Comparison of ENCODE assay signal across 8 mouse cellular contexts in the genomic region with DNA sequence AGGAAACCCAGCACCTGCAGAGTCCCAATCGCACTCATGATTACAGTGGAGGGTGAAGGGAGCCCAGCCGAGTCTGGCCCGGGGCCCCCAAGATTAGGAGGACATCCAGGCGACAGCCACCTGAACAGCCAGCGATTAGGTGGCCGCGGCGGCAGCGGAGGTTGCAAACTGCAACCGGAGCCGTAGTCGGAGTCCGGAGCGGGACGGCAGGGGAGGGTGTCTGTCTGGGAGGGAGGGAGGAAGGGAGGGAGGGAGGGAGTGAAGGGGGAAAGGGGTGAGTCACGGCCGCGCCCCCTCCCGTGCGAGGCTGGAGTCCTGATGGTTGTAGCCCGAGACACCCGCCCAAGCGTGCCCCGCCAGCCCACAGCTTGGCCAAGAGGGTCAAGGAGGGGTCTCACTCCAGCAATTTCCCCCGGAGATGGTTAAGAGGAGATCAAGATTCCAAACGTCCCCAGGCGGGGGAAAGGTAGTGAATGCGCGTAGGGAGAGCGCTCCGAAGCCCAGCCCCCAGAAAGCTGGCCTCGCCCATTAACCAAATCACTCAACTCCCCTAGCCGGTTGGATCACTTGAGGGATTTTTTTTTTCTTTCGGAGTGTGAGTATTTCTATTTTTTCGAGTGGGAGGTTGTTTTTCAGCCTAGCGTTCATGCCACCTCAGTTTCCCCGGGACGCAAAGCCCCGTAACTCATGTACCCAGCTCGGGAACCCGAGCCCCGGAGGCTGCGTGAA. TPM values are rescaled to one million over a fixed set of nuclear protein-coding genes. Genes with fewer than 3 reads are reported as not detected.
A peak's percentile ranks its signal among the peaks of the same experiment; 100 is the strongest.
DNase-seq lines count a peak whose midpoint lies in the region; ATAC-seq lines count a peak whose summit lies in the region.

Gene Erbb3, minus strand, starts transcription at position 189 of the 729 bp plus-strand sequence.

- peaks cover 14% of the 10 kb centered on the region for H3K4me1 ChIP-seq in forebrain, embryonic 13.5 days
- peaks cover 7% of the 10 kb centered on the region; the same call in 1 of the 2 replicates for H3K4me1 ChIP-seq in hindbrain, embryonic 14.5 days (replicated peaks; ENCODE audit: control insufficient read depth, insufficient read depth, low read length)
- H3K4me1 ChIP-seq in midbrain, embryonic 15.5 days, result peaks cover 12% of the 10 kb centered on the region

- no peaks in the 10 kb centered on the region for H3K9me3 ChIP-seq in forebrain, embryonic 13.5 days (replicated peaks)
- H3K9me3 ChIP-seq in hindbrain, embryonic 14.5 days (ENCODE audit: control insufficient read depth, low read length), result no peaks in the 10 kb centered on the region
- H3K9me3 ChIP-seq in midbrain, embryonic 15.5 days, result no peaks in the 10 kb centered on the region

- H3K36me3 ChIP-seq in forebrain, embryonic 13.5 days (ENCODE audit: poor library complexity, severe bottlenecking), result no peaks in the 10 kb centered on the region
- H3K36me3 ChIP-seq in hindbrain, embryonic 14.5 days (replicated peaks; ENCODE audit: control insufficient read depth, insufficient read depth), result no peaks in the 10 kb centered on the region
- no peaks in the 10 kb centered on the region for H3K36me3 ChIP-seq in midbrain, embryonic 15.5 days (replicated peaks)

- WGBS in forebrain, embryonic 13.5 days, result 0% methylated on average over 37 of the region's 43 CpGs
- under 1% methylated on average over 35 of the region's 43 CpGs for WGBS in hindbrain, embryonic 14.5 days
- under 1% methylated on average over 42 of the region's 43 CpGs for WGBS in midbrain, embryonic 15.5 days

- peak within 1 kb of the TSS; percentile 66 for H3K9ac ChIP-seq in forebrain, embryonic 13.5 days
- peak within 1 kb of the TSS; percentile 55 for H3K9ac ChIP-seq in hindbrain, embryonic 14.5 days
- peak within 1 kb of the TSS; percentile 47 for H3K9ac ChIP-seq in midbrain, embryonic 15.5 days

- H3K27me3 ChIP-seq in forebrain, embryonic 13.5 days, result peaks cover 50% of the 10 kb centered on the region
- H3K27me3 ChIP-seq in hindbrain, embryonic 14.5 days (ENCODE audit: control insufficient read depth, insufficient read depth, low read length), result peaks cover 49% of the 10 kb centered on the region
- peaks cover 35% of the 10 kb centered on the region for H3K27me3 ChIP-seq in midbrain, embryonic 15.5 days (replicated peaks)

- peak within 1 kb of the TSS; percentile 96 for H3K4me2 ChIP-seq in forebrain, embryonic 13.5 days
- peak within 1 kb of the TSS; percentile 99 for H3K4me2 ChIP-seq in hindbrain, embryonic 14.5 days (replicated peaks)
- H3K4me2 ChIP-seq in midbrain, embryonic 15.5 days, result peak within 1 kb of the TSS; percentile 97

- no peak within 1 kb of the TSS for H3K27ac ChIP-seq in forebrain, embryonic 13.5 days
- H3K27ac ChIP-seq in hindbrain, embryonic 14.5 days, result no peak within 1 kb of the TSS
- H3K27ac ChIP-seq in midbrain, embryonic 15.5 days, result no peak within 1 kb of the TSS

- DNase-seq in cerebellum, adult 8-10 months, result peak; percentile 36
- DNase-seq in cerebellum, adult 9-10 months, result no peak
- peak; percentile 73 for DNase-seq in adrenal gland, postnatal 14 days
- peak; percentile 32 for DNase-seq in hindbrain, embryonic 14.5 days (ENCODE audit: low spot score)
- DNase-seq in liver, result peak; percentile 46
- DNase-seq in testis, postnatal 14 days (ENCODE audit: low spot score), result peak; percentile 51

- ATAC-seq in forebrain, embryonic 13.5 days, result peak; percentile 50
- peak; percentile 28; the same call in 1 of the 2 replicates for ATAC-seq in hindbrain, embryonic 14.5 days (ENCODE audit: low FRiP score)
- peak; percentile 38; the same call in 1 of the 2 replicates for ATAC-seq in midbrain, embryonic 15.5 days (replicated peaks)

- peak within 1 kb of the TSS; percentile 67 for H3K4me3 ChIP-seq in forebrain, embryonic 13.5 days
- peak within 1 kb of the TSS; percentile 64 for H3K4me3 ChIP-seq in hindbrain, embryonic 14.5 days (replicated peaks; ENCODE audit: low read length)
- peak within 1 kb of the TSS; percentile 50 for H3K4me3 ChIP-seq in midbrain, embryonic 15.5 days

RNA-seq across cellular contexts. Expression of gene Erbb3, which starts in this region (rescaled TPM):
- total RNA-seq in adrenal gland, postnatal 14 days (2021), result 4.4 and 9.1 TPM in 2 replicates
- 0.12 and 0.28 TPM in 2 replicates for polyA plus RNA-seq in forebrain, embryonic 13.5 days (2015; fragmentation: Nextera tagmentation; extraction: Ambion mirVana)
- polyA plus RNA-seq in hindbrain, embryonic 14.5 days (2014; fragmentation: Nextera tagmentation; extraction: Ambion mirVana), result 1.5 and 1.8 TPM in 2 replicates
- 0.42 and 0.56 TPM in 2 replicates for polyA plus RNA-seq in midbrain, embryonic 15.5 days (2015; fragmentation: Nextera tagmentation; extraction: Ambion mirVana)

Comparison
In these comparisons a context has a peak if more than half of its experiments do, and no peak if none do; other contexts are left out.
1. Peak in ATAC-seq, H3K4me3 ChIP-seq, H3K9ac ChIP-seq and H3K4me2 ChIP-seq in forebrain, embryonic 13.5 days; RNA of the gene not detected or under 1 TPM.
2. Peak in ATAC-seq, H3K4me3 ChIP-seq, H3K9ac ChIP-seq and H3K4me2 ChIP-seq in midbrain, embryonic 15.5 days; RNA of the gene not detected or under 1 TPM.